Mouse (Mus musculus): ENCODE measurements around the gene Znrd1as.

The Znrd1as gene

GRCm38 (mm10) chr17:36997033-36997735 lies 38.8 kb downstream of the Znrd1as start:
- DNase-seq: peak; percentile 94 to 95

GRCm38 (mm10) chr17:36998477-36998876 lies 40.1 kb downstream of the Znrd1as start:
- no peak for DNase-seq

GRCm38 (mm10) chr17:37000863-37001262 lies 42.5 kb downstream of the Znrd1as start, which contains the start of gene Zfp57:
Zfp57 (plus strand) TSS chr17:37001163.
- DNase-seq: no peak

GRCm38 (mm10) chr17:37002364-37003330 lies 44.3 kb downstream of the Znrd1as start:
- peak; percentile 74 to 79 for DNase-seq

GRCm38 (mm10) chr17:37003366-37003765 lies 45.0 kb downstream of the Znrd1as start:
- no peak for DNase-seq

- DNase-seq: no peak
Measured at GRCm38 (mm10) chr17:37008161-37008560, 49.8 kb downstream of the Znrd1as start.

GRCm38 (mm10) chr17:37009460-37010042 lies 51.2 kb downstream of the Znrd1as start:
- DNase-seq: no peak

GRCm38 (mm10) chr17:37011719-37012118 lies 53.3 kb downstream of the Znrd1as start:
- no peak for DNase-seq

- DNase-seq: no peak
Measured at GRCm38 (mm10) chr17:37012141-37012540, 53.7 kb downstream of the Znrd1as start.

All from kidney, postnatal 4 days (tissue).